Mouse (Mus musculus) liver, adult 2 months (tissue): ENCODE results near the gene Rsf1. TPM values are rescaled to one million over a fixed set of nuclear protein-coding genes. Genes with fewer than 3 reads are reported as not detected.
A peak's percentile ranks its signal among the peaks of the same experiment; 100 is the strongest.

Source experiments
- DNase-seq: peaks from one replicate; pipeline ENCODE4 v3.0.0-alpha.2; 2011; ENCODE audit warnings: low read depth, low spot score; ENCODE audit errors: extremely low read depth
- H3K27ac ChIP-seq: fragments of 200-500 bp; replicated peaks from 2 replicates; pipeline ENCODE4 v1.5.1; 2012; ENCODE audit warnings: low read depth, mild to moderate bottlenecking, control low read depth, inconsistent platforms, low read length; ENCODE audit not compliant: insufficient read depth
- H3K27me3 ChIP-seq: fragments of 200-500 bp; 2 replicates; pipeline ENCODE4 v1.6.1; 2012; ENCODE audit warnings: mild to moderate bottlenecking, moderate library complexity, low read length, inconsistent platforms; ENCODE audit not compliant: control insufficient read depth, insufficient read depth
- H3K36me3 ChIP-seq: fragments of 200-500 bp; 2 replicates; pipeline ENCODE4 v1.6.1; 2012; ENCODE audit warnings: low read length, inconsistent platforms; ENCODE audit not compliant: control insufficient read depth, insufficient read depth
- H3K4me1 ChIP-seq: fragments of 200-500 bp; 2 replicates; pipeline ENCODE4 v1.6.1; 2011; ENCODE audit warnings: low read length; ENCODE audit not compliant: control insufficient read depth, insufficient read depth
- H3K4me3 ChIP-seq: fragments of 200-500 bp; 2 replicates; pipeline ENCODE4 v1.5.1; 2011; ENCODE audit warnings: low read depth, mild to moderate bottlenecking, control low read depth, low read length, moderate library complexity; ENCODE audit not compliant: insufficient read depth
- H3K79me2 ChIP-seq: fragments of 200-500 bp; 2 replicates; pipeline ENCODE4 v1.6.1; 2012; ENCODE audit warnings: inconsistent platforms, mild to moderate bottlenecking, low read length, moderate library complexity; ENCODE audit not compliant: control insufficient read depth, insufficient read depth
- H3K9ac ChIP-seq: fragments of 200-500 bp; 2 replicates; pipeline ENCODE4 v1.6.1; 2012; ENCODE audit warnings: low read depth, mild to moderate bottlenecking, control low read depth, inconsistent platforms, low read length
- CTCF ChIP-seq: fragments of 200-500 bp; IDR thresholded peaks from 2 replicates; pipeline ENCODE4 v1.5.1; 2011; ENCODE audit warnings: low read depth, low read length, control low read depth
- POLR2A ChIP-seq: fragments of 200-500 bp; IDR thresholded peaks from 2 replicates; pipeline ENCODE4 v1.6.1; 2011; ENCODE audit warnings: low read length, control low read depth; ENCODE audit not compliant: insufficient read depth; ENCODE audit errors: extremely low read depth
- WGBS: fragments of 180-500 bp; shearing (Covaris S2); methylation state at CpG from one replicate; pipeline ENCODE4 v1.1.7; 2018; 5-methylcytosine and 5-hydroxymethylcytosine counted together
- polyA plus RNA-seq: library from polyadenylated mRNA; depleted of rRNA; stranded (reverse); fragments of >200 nt; gene quantifications from 2 replicates; pipeline ENCODE4 v1.2.3, GENCODE M21; 2012; rRNA removed
- total RNA-seq: library from RNA; depleted of rRNA; stranded (reverse); fragments of >200 nt; gene quantifications from 2 replicates; pipeline ENCODE4 v1.2.3, GENCODE M21; 2014; rRNA removed

The Rsf1 gene
- total RNA-seq (7.4 and 8.0 TPM in 2 replicates), polyA plus RNA-seq (0.93 and 1.2 TPM in 2 replicates)

DNA sequence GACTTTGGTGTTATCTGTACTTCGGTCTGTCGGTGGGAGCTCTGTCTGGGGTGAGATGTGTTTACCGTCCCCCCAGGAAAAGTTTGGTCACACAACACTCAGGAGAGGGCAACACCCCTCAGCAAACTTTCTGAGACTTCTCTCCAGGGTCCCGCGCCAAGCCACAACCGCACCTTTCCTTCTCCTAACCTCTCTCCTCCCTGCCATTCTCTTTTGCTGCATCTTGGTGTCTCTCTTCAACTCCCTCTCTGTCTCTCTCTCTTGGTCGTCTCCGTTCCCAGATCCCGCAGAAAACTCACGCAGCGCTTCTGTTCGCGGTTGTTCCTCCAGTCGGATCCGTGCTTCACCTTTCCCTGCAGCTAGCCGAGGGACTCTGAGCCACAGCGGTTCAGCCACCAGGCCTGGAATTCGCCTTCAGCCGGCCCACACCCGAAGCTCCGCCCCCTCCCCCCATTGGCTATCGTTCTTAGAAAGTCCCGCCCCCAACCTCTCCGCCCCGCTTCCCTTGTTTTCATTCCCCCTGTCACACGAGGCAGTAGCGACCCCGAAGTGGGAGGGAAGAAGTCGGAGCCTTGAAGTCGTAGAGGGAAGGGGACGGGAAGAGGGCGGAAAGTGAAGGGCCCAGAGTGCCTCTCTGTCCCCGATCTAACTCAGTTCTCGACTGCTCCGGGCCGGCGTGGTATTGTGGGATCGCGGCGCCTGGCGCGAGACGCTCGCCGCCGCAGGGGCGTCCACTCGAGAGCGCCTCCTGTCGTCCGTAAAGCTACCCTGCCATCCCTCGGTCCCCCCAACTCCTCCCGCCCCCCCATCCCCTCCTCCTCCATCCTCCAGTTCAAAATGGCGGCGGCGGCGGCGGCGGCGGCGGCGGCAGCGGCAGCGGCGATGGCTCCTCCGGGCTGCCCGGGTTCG lies at the start of gene Rsf1, which contains the start of gene Aamdc:
Gene Rsf1 (plus strand): TSS at position 823 of the 909 bp plus-strand sequence.
Gene Aamdc (minus strand): TSS at position 431 of the 909 bp plus-strand sequence.
- WGBS = 1% methylated on average over 67 of the region's 68 CpGs
- Histone ChIP-seq H3K27me3 (no peaks in the 10 kb centered on the region), H3K27ac (peak within 1 kb of the TSS; percentile 87), H3K36me3 (peaks cover 4% of the 10 kb centered on the region), H3K9ac (peak within 1 kb of the TSS; percentile 96), H3K4me1 (peaks cover 7% of the 10 kb centered on the region; the same call in 1 of the 2 replicates), H3K4me3 (peak within 1 kb of the TSS; percentile 89), H3K79me2 (peaks cover 7% of the 10 kb centered on the region; the same call in 1 of the 2 replicates)
- DNase-seq = peak; percentile 94
- TF ChIP-seq POLR2A = peak; percentile 97
- TF ChIP-seq CTCF = peak; percentile 82

DNA sequence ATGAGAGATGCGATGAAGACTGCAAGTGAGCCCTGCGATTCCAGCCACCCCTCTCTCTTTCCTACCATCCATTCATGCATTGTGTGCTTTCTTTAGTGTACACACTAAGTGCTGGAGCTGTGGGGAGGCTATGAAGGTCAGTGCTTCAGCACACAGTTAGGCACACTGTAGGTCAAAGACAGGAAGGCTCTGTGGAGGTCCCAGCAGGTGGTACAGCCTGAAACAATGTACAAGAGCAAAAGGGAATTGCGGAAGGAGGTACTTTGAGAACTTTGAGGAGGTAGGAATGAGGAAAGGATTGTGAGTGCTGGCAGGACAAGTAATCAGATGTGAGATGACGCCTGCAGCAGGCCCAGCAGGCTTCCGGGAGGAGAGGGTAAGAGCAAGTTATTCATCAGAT lies 44.2 kb upstream of the Rsf1 start:
- Histone ChIP-seq H3K4me3 (no peak overlapping the region), H3K4me1 (no peaks in the 10 kb centered on the region), H3K36me3 (peaks cover 25% of the 10 kb centered on the region), H3K79me2 (no peaks in the 10 kb centered on the region), H3K27me3 (no peaks in the 10 kb centered on the region), H3K9ac (no peak overlapping the region), H3K27ac (no peak overlapping the region)
- 95% methylated on average over 5 of the region's 5 CpGs for WGBS
- no peak for TF ChIP-seq CTCF
- no peak for TF ChIP-seq POLR2A
- no peak for DNase-seq

DNA sequence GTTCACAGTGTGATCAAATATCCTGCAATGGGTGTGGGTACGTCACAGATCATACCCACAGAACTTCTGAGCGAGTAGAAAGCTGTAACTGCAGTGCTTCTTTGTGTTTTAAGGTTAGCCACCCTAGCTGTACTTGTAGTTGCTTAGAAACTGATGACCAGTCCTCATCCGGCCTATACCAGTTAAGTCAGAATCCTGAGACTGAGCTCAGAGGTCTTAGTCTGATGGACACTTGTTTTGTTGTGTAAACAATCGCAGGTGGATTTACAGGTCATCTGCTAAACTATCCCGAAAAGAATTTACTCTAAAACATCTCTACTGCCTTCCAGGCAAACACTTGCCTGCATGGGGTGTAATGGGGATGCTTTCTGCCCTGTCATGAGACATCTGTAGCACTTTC lies 43.1 kb upstream of the Rsf1 start:
- Histone ChIP-seq H3K4me1 (no peaks in the 10 kb centered on the region), H3K36me3 (peaks cover 24% of the 10 kb centered on the region), H3K79me2 (no peaks in the 10 kb centered on the region), H3K4me3 (no peak overlapping the region), H3K27ac (no peak overlapping the region), H3K27me3 (no peaks in the 10 kb centered on the region), H3K9ac (no peak overlapping the region)
- no peak for DNase-seq
- WGBS = 91% methylated on average over 5 of the region's 5 CpGs
- TF ChIP-seq POLR2A = no peak
- no peak for TF ChIP-seq CTCF

DNA sequence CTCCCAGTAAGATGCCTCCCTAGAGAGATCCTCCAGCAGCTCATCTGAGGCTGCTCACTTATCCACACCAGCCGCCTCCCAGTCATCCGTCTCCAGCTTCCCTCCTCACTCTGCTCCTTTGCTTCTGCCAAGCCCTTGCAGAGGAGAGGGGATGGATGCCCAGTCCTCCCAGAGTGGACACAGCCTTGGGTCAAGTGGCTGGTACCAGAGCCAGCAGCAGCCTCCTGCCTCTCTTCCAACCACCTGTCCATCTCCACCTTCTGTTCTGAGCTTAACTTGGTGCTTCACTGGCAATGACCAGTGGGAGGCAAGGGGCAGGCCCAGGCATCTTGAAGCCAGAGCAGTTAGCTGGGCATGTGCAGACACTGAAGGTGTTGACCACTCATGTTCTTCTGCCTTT lies 33.2 kb upstream of the Rsf1 start:
- no peak overlapping the region for H3K4me3 ChIP-seq
- no peaks in the 10 kb centered on the region for H3K79me2 ChIP-seq
- no peak overlapping the region for H3K9ac ChIP-seq
- no peak for DNase-seq
- H3K36me3 ChIP-seq = peaks cover 16% of the 10 kb centered on the region; the same call in 1 of the 2 replicates
- no peak overlapping the region for H3K27ac ChIP-seq
- WGBS = 94% methylated on average over 2 of the region's 2 CpGs
- no peaks in the 10 kb centered on the region for H3K27me3 ChIP-seq
- no peaks in the 10 kb centered on the region for H3K4me1 ChIP-seq
- TF ChIP-seq POLR2A = no peak
- TF ChIP-seq CTCF = no peak

DNA sequence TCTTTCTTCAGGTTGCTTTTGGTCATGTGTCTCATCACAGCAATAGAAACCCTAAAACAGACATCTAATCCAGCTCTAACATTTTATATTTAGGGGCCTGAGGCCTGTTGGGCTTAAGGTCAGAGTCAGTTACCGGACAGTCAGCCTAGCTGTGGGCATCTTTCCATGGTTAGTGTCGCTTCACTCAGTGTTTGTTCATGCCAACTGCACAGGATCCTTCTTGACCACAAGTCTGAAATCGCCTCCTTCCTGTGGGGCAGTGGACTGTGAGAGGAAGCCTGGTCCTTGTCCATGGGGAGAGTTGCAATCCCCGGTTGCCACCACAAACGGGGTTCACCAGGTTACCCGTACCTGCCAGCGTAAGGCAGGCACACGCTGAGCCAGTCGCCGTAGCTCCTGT lies 30.4 kb upstream of the Rsf1 start:
- Histone ChIP-seq H3K36me3 (peaks cover 7% of the 10 kb centered on the region; the same call in 1 of the 2 replicates), H3K4me3 (no peak overlapping the region), H3K79me2 (no peaks in the 10 kb centered on the region), H3K27ac (no peak overlapping the region), H3K4me1 (no peaks in the 10 kb centered on the region), H3K27me3 (no peaks in the 10 kb centered on the region), H3K9ac (no peak overlapping the region)
- 94% methylated on average over 10 of the region's 10 CpGs for WGBS
- TF ChIP-seq CTCF (no peak), POLR2A (no peak)
- no peak for DNase-seq

DNA sequence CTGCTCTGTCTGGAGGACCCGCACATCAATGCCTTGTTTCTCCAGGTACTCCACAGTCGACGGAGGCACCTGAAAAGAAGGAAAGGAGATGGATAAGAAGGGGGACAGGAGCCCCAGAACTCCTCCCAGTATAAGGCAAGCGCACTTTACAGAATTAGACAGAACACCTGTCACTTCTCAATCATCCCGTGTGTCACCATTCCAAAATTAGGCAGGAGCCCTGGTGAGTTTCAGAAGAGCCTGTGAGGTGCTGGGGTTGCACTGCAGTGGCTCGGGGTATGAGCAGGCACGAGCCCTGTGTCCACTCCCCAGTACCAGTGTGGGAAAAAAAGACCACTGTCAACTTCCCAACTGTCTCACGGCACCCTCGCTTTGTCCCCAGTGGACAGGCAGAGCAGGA lies 29.0 kb upstream of the Rsf1 start:
- H3K27ac ChIP-seq = no peak overlapping the region
- WGBS = 94% methylated on average over 9 of the region's 9 CpGs

More for the DNA sequence above, 29.0 kb upstream of the Rsf1 start:
- Histone ChIP-seq H3K36me3 (peaks cover 7% of the 10 kb centered on the region; the same call in 1 of the 2 replicates), H3K27me3 (no peaks in the 10 kb centered on the region), H3K4me3 (no peak overlapping the region), H3K79me2 (no peaks in the 10 kb centered on the region), H3K4me1 (no peaks in the 10 kb centered on the region), H3K9ac (no peak overlapping the region)
- TF ChIP-seq POLR2A = no peak
- no peak for TF ChIP-seq CTCF
- no peak for DNase-seq
